Mouse (Mus musculus) induced T-regulatory cell, adult 2 months (primary cell): ENCODE data around the gene Neurl4.

Source experiments
- DNase-seq: peaks from one replicate; pipeline ENCODE4 v3.0.0-alpha.2; 2012; ENCODE audit warnings: low read depth

The Neurl4 gene

DNA sequence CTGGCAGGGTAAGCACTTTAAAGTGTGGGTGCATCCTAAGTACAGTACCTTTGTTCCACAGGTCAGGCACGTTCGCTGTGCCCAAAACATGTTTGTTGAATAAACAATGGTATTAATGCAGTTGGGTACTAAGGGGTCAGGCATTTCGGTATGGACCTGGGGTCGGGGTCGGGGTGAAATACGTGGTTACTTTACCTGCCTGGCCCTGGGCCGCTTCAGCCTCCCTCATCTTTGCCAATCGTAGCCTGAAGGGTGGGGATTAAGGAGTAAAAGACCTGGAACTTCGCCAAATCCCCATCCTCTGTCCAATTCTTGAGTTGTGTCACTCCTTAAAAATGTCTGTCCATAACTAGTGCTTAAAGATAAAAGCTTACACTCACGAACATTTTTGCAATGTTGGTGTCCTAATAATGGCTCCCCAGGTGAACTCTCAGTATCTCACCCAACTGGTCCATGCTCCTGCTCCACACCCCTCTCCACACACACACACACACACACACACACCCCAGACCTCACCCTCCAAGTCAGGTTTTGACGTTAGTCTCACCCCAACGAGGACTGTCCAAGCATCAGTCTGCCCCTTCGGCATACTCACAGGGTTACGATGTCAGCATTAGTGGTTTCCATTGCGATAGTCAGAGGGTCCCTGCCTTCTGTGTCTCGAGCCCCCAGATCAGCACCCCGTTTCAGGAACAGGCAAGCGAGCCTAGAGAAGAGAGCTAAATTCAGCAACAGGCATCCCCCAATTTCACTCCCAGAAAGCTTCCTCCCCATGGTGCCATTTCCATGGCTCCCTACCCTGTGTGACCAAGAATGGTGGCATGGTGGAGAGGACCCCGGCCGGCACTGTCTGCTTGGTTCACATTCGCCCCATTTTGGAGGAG lies 18.8 kb upstream of the Neurl4 start:
- DNase-seq, result peak; percentile 22

DNA sequence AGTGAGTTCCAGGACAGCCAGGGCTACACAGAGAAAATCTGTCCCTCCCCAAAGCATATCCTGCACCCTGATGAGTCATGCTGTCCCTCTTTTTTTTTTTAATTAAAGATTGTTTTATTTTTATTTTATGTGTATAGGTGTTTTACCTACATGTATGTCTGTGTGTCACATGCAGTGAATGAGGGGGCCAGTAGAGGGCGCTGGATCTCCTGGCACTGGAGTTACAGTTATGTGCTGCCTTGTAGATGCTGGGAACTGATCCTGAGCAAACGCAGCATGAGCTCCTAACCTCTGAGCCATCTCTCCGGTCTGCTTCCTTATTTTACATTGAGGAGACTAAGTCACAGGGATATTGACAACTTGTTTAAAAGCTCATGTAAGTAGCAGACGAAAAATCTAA lies 17.8 kb upstream of the Neurl4 start:
- peak; percentile 81 for DNase-seq

- DNase-seq, result no peak
Observed at GRCm38 (mm10) chr11:69883527-69884151, 17.2 kb upstream of the Neurl4 start.

GRCm38 (mm10) chr11:69884240-69884639 lies 16.6 kb upstream of the Neurl4 start:
- no peak for DNase-seq

- no peak for DNase-seq
Observed at GRCm38 (mm10) chr11:69884663-69885062, 16.2 kb upstream of the Neurl4 start.

- DNase-seq, result peak; percentile 32
Observed at GRCm38 (mm10) chr11:69886907-69887635, 13.8 kb upstream of the Neurl4 start.

DNA sequence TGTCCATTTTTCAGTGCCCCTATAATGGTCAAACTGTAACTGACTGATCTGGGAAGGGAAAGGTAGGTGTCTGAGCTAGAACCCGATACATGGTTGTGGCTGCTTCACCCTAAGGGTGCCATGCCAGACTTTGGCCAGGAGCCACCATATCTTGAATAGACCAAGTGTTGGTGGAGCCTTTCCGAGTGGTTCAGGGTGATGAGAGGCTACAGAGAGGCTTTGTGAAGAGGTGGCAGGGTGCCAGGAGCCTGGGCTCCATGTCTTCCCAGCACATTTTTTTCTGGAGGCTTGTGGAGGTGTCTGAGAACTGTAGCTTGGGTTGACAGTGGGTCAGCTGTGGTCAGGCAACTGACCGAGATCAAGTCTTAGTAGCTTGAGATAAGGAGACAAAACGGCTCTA lies 9.4 kb upstream of the Neurl4 start:
- no peak for DNase-seq

DNA sequence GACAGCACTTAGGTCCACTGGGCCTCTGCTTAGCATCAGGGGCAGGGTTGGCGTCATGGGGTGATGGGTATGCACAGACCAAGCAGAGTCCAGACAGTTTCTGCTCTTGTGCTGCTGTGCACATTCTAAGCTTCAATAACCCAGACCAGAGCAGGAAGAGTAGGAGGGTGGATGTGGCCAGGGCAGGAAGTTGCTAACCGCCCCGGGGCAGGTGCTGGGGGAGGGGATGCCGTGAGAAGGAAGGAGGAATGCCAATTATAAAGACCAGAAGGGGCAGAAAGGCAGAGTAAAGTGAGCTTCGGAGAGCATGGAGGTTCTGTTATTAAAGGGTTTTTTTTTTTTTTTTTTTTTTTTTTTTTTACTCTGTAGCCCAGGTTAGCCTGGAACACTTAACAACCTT lies 6.2 kb upstream of the Neurl4 start:
- DNase-seq, result peak; percentile 91

DNA sequence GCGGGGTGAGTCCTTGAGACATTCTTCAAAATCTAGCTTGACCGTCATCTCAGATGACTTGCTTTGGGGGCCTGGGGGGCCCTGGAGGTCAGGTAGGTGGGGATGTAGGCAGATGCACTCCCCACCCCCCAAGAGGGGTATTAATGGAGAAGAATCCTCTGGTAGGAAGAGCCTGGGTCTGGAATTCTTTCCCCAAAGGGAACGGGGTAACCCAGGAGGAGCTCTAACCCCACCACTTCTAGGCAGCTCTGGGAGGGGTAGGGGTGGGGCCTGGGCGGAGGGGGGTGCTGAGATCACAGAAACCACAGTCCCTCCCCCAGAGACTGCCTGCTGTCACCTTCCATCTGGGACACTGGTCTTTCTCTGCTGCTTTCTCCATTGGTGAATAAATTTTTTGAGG lies 5.6 kb upstream of the Neurl4 start, which contains the start of gene Acap1:
Gene Acap1, minus strand, starts transcription at position 249 of the 400 bp plus-strand sequence.
- DNase-seq, result peak; percentile 88

GRCm38 (mm10) chr11:69899870-69900269 lies 1.0 kb upstream of the Neurl4 start:
- no peak for DNase-seq

GRCm38 (mm10) chr11:69901406-69901846 lies 554 bp downstream of the Neurl4 start:
- peak; percentile 94 for DNase-seq

GRCm38 (mm10) chr11:69901993-69902392 lies 1.1 kb downstream of the Neurl4 start:
- DNase-seq, result no peak

GRCm38 (mm10) chr11:69902972-69903371 lies 2.1 kb downstream of the Neurl4 start:
- DNase-seq, result no peak

DNA sequence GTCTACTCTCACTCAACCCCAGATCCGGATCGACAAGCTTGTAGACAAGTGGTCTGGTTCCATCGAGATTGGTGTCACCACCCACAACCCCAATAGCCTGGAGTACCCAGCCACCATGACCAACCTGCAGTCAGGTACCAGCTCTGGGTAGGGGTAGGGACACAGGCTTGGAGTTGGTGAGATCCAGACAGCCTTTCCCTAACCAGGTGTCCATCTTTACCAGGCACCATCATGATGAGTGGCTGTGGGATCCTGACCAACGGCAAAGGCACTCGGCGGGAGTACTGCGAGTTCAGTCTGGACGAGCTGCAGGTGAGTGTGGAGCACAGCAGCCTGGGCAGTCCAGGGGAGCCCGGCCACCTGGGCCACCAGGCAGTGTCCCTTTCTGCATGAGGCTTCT lies 3.4 kb downstream of the Neurl4 start:
- DNase-seq, result no peak

DNA sequence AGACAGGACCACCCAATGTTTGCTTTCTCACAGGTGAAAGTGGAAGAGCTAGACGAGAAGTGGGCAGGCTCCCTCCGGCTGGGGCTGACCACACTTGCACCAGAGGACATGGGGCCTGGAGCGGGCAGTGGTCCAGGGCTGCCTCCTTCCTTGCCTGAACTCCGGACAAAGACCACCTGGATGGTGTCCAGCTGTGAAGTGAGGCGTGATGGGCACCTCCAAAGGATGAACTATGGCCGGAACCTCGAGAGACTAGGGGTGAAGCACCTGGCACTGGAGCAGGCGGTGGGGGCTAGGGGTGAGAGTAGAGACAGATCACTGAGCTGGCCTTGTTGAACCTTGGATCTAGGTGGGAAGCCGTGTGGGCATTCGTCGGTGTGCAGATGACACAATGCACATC lies 7.8 kb downstream of the Neurl4 start:
- DNase-seq, result no peak

GRCm38 (mm10) chr11:69909174-69909573 lies 8.3 kb downstream of the Neurl4 start:
- no peak for DNase-seq

DNA sequence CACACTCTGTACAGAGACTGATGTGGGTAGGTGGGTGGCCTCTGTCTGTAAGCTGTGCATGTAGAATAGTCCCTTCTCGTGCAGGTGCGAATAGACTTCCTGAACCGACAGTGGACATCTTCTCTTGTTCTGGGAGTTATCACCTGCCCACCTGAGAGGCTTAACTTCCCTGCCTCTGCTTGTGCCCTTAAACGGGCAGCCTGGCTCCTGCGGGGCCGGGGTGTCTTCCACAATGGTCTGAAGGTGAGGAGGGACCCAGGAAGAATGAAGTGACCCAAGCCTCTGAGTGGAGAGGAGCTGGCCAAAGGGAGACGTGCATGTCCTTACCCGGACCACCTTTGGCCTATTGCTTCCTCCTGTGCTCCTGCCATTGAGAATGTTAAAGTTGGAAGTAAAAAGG lies 9.3 kb downstream of the Neurl4 start:
- no peak for DNase-seq

DNA sequence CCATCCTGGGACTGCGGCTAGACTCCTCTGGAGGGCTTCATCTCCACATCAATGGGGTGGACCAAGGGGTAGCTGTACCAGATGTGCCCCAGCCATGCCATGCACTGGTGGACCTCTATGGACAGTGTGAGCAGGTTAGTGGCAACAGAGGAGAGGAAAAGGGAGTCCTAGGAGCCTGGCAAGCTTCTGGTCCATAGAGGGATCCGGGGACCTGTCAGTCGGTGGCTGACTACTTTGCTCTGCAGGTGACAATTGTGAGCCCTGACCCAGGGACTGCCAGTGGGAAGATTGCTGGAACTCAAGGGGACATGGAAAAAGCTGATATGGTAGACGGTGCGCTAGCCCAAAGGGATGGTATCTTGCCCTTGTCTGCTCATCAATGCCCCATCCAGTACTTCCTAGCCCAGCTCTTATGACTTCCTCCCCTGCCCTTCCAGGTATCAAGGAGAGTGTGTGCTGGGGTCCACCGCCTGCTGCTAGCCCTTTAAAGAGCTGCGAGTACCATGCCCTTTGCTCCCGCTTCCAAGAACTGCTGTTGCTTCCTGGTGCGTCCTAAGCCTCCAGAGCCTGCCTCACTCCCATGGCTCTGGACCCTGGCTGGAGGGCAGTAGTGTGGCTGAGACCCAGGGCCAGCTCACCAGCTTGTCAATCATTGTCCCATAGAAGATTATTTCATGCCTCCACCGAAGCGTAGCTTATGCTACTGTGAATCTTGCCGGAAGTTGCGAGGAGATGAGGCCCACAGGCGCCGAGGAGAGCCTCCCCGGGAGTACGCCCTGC lies 10.1 kb downstream of the Neurl4 start:
- DNase-seq, result no peak

- DNase-seq, result no peak
Observed at GRCm38 (mm10) chr11:69911701-69912100, 10.8 kb downstream of the Neurl4 start.

DNA sequence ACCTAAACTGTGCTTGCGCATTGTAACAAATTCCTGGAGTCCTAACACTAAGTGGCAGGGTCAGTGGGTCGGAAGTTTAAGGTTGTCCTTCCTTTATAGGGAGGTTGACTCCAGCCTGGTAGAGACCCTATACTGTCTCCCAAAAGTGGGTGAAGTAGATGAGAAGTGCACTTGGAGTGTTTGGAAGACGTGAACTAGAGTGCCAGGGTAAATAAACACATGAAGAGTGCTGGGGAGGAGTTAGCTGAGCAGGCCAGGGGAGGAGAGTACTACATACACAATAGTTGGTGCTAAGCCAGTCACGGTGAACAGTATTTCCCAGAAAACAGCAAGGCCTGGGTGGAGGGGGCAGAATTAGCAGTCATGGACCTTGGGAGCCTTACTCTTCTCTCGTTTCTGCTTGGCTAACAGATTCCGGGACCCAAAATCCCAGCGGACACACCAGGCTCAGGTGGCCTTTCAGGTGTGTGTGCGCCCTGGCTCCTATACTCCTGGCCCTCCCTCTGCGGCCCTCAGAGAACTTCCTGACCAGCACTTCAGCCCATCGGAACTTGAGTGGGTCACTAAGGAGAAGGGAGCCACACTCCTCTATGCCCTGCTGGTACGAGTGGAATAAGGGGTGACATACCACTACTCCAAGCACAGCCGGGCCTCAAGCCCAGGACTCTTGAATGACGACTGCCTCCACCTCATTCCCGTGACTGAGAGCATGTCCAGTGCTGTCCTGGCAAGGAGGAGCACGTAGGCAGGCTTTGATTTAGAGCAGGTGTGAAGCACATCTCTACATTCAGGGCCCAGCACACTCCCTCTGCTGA lies 12.1 kb downstream of the Neurl4 start:
- no peak for DNase-seq
